Mouse (Mus musculus): Measurements from ENCODE around the gene 9230112D13Rik.

The 9230112D13Rik gene

DNA sequence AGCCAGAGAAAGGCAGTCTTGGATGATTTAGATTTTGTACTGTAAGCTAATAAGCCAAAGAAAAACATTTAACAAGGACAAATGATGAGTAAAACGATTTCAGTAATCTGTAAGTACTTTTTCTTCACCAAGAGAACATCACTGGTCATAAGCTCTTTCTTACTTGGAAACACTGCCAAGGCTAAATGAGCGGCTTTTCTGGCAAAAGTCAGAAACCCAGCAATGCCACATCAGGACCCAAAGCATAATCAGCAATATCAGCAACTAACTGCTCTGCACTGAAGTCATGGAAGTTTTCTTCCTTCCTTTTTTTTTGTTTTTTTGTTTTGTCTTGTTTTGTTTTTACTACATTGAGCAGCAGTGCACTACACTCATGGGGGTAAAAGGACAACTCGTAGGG is 25.3 kb downstream of the 9230112D13Rik start:
- DNase-seq (ENCODE audit: low spot score): no peak

- DNase-seq (ENCODE audit: low spot score): no peak
These were observed 28.9 kb downstream of the 9230112D13Rik start for GRCm38 (mm10) chr14:34493682-34494081.

- no peak for DNase-seq (ENCODE audit: low spot score)
These were observed 29.9 kb downstream of the 9230112D13Rik start for GRCm38 (mm10) chr14:34492688-34493087.

DNA sequence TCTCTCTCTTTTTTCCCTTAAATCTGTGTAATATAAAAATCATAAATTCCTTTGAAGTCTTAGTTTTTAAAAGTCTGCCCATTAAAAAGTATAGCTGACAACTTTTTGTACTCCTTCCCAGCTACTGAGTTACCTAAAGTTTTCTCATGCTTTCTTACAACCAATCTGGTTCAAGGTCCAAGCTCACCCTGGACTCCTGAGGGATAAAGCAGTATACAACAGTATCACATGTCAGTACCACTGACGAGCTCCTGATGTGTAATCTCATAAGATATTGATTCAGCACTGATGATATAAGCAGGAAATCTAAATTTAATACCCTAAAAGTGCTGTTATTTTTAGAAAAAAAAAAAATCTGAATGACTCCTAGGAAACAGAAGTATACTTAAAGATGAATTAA is 31.6 kb downstream of the 9230112D13Rik start:
- DNase-seq (ENCODE audit: low spot score): no peak

DNA sequence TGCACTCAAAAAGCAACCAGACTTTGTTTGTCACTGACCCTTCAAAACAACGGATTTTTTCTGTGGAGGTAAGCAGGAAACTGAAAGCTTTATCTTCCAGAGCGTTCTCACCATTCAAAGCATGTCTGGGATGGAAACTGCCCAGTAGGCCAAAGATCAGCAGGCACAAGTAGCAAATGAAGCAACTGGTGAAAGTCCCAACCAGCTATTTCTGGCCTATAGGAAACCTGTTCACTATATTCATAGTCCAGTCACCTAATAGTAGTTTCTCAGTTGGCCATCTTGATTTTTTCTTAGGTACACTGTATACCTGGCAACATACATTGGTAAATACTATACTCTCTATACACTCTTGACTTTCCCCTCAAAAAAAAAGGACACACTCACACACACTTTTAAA is 32.7 kb downstream of the 9230112D13Rik start:
- DNase-seq (ENCODE audit: low spot score): no peak

DNA sequence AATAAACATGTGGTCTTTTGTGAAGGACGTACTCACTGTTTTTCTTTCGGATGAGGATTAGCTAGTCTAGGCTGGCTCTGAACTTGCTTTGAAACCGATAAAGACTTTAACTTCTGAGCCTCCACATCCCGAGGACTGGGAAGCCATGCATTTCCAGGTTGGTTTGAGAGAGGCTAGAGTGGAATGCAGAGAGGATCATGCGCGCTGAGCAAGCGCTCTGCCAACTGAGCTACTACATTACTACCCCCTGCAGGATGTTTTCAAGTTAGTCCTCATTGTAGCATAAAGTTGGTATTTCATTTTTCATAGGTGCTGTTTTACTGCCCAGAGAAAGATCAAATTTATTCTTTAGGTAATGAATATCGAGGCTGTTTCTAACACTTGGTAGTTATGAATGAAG is 36.4 kb downstream of the 9230112D13Rik start:
- DNase-seq (ENCODE audit: low spot score): no peak

- DNase-seq (ENCODE audit: low spot score): no peak
These were observed 38.9 kb downstream of the 9230112D13Rik start for GRCm38 (mm10) chr14:34483469-34484341.

GRCm38 (mm10) chr14:34471591-34471990 is 51.0 kb downstream of the 9230112D13Rik start:
- no peak for DNase-seq (ENCODE audit: low spot score)

DNA sequence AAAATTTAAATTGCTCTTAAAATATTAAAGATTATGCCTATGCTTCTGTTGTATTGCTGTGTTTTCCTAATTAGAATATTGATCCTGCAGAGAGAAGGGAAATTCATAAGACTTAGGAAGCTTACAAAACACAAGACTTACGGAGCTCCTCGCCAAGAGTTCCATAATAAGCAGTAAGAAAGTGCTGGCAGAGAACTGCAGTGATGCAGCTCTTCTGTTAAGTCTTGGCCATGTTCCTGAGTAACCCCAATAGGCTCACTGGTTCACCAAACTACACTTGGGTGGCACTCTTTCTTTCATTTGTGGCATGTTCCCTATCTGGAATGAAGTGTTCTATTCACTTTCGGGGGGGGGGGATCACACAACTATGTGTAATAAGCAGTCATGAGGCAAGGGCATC is 56.3 kb downstream of the 9230112D13Rik start:
- DNase-seq (ENCODE audit: low spot score): no peak
